Mouse (Mus musculus) G1E (cell line): ENCODE data around the gene Ankk1.

Experiments
- CTCF ChIP-seq: IDR thresholded peaks from 2 replicates; pipeline ENCODE4 v1.5.1; 2012; ENCODE audit warnings: low read depth, low read length, inconsistent platforms, mixed read lengths
- GATA1 ChIP-seq: IDR thresholded peaks from 2 replicates; pipeline ENCODE4 v1.6.1; 2012; ENCODE audit warnings: borderline replicate concordance, low read length, inconsistent platforms, mixed read lengths
- GATA2 ChIP-seq: IDR thresholded peaks from 2 replicates; pipeline ENCODE4 v1.6.1; 2012; ENCODE audit warnings: low read depth, low read length, inconsistent platforms, borderline replicate concordance
- TAL1 ChIP-seq: conservative IDR thresholded peaks from 2 replicates; pipeline ENCODE4 v1.6.1; 2012; ENCODE audit warnings: low read depth, low read length, inconsistent platforms, mixed read lengths

GRCm38 (mm10) chr9:49384855-49385254, 42.0 kb downstream of the Ankk1 start:
- no peak for TF ChIP-seq CTCF
- TF ChIP-seq GATA1: no peak
- TF ChIP-seq GATA2: no peak
- no peak for TF ChIP-seq TAL1
